In the genomic region with DNA sequence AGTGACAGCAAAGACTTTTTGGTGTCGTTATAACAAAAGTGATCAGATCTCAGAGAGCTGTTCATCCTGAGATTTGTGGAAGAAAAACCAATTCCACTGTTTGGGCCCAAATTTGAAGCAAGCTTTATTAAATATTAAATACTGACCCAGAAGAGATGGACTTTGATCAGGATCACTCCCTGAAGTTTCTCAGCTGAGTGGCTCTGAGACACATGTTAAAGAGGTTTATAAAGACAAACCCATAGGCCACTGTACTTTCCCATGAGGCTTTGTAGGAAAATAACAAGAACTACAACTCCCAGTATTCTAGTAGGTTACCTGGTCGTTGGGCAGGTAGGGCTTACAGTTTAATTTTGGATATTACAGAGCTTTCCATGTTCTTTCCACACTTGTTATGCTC, we compare ENCODE assay signal across 21 mouse cellular contexts.
A peak's percentile ranks its signal among the peaks of the same experiment; 100 is the strongest.
DNase-seq lines count a peak whose midpoint lies in the region; ATAC-seq and TF ChIP-seq lines count a peak whose summit lies in the region.
"Had no signal": no experiment of that assay in that cellular context is flagged by ENCODE, and none has a peak within 500 bp of the region (broad histone marks: within the 10 kb centered on the region; RNA-seq: fewer than 3 reads in every experiment).

No protein-coding gene starts in this region.

- no peak for TF ChIP-seq POLR2A in kidney, adult 2 months (IDR thresholded peaks at IDR 0.05; ENCODE audit: low read depth, low read length)
- TF ChIP-seq POLR2A in liver, adult 2 months (IDR thresholded peaks at IDR 0.05; ENCODE audit: extremely low read depth, insufficient read depth, low read length), result no peak

- no peaks in the 10 kb centered on the region; the same call in 1 of the 2 replicates for H3K36me3 ChIP-seq in kidney, adult 2 months (ENCODE audit: control insufficient read depth, insufficient read depth, low read length)
- no peaks in the 10 kb centered on the region for H3K36me3 ChIP-seq in liver, adult 2 months (ENCODE audit: control insufficient read depth, insufficient read depth, low read length)
- no peaks in the 10 kb centered on the region for H3K36me3 ChIP-seq in liver, embryonic 12.5 days
- H3K36me3 ChIP-seq: embryonic facial prominence, embryonic 13.5 days; embryonic facial prominence, embryonic 15.5 days; forebrain, embryonic 12.5 days had no signal

- no peak for ATAC-seq in liver, embryonic 12.5 days
- ATAC-seq: forebrain, embryonic 14.5 days; forebrain, embryonic 16.5 days had no signal

- H3K27ac ChIP-seq in kidney, adult 2 months (ENCODE audit: insufficient read depth, low read depth, low read length), result peak overlapping the region; percentile 46
- no peak overlapping the region for H3K27ac ChIP-seq in liver, adult 2 months (replicated peaks; ENCODE audit: insufficient read depth, low read depth, low read length)
- H3K27ac ChIP-seq in liver, embryonic 12.5 days, result no peak overlapping the region
- H3K27ac ChIP-seq: embryonic facial prominence, embryonic 13.5 days; embryonic facial prominence, embryonic 15.5 days; forebrain, embryonic 10.5 days; forebrain, embryonic 12.5 days had no signal

- H3K9me3 ChIP-seq in liver, embryonic 12.5 days (replicated peaks), result no peaks in the 10 kb centered on the region
- H3K9me3 ChIP-seq: embryonic facial prominence, embryonic 13.5 days; embryonic facial prominence, embryonic 15.5 days; forebrain, embryonic 10.5 days; forebrain, embryonic 12.5 days had no signal

- no peak overlapping the region for H3K9ac ChIP-seq in liver, adult 2 months (ENCODE audit: low read depth, low read length)
- no peak overlapping the region for H3K9ac ChIP-seq in liver, embryonic 12.5 days
- H3K9ac ChIP-seq: embryonic facial prominence, embryonic 13.5 days; embryonic facial prominence, embryonic 15.5 days; forebrain, embryonic 12.5 days had no signal

- WGBS in kidney, adult 2 months, result 64% methylated on average over 2 of the region's 2 CpGs
- 69% methylated on average over 2 of the region's 2 CpGs for WGBS in liver, adult 2 months
- 59% methylated on average over 2 of the region's 2 CpGs for WGBS in liver, embryonic 12.5 days (ENCODE audit: insufficient replicate concordance)

- peak; percentile 89 for DNase-seq in kidney, adult 2 months
- DNase-seq in kidney, postnatal 10 days, result no peak
- peak; percentile 55 for DNase-seq in liver, adult 2 months (ENCODE audit: extremely low read depth, low read depth, low spot score)
- DNase-seq: adrenal gland, adult 2 months; adrenal gland, postnatal 10 days; adrenal gland, postnatal 25 days; cerebellum, adult 11 months; cerebellum, adult 18-20 months; cerebellum, adult 8-10 months; cerebellum, adult 9-11 months; cerebellum, postnatal 14 days; cerebellum, postnatal 36 days; embryo, embryonic 11 days had no signal

- peaks cover 8% of the 10 kb centered on the region; the same call in 1 of the 2 replicates for H3K4me1 ChIP-seq in kidney, adult 2 months (ENCODE audit: control insufficient read depth, insufficient read depth, low read length)
- peaks cover 10% of the 10 kb centered on the region for H3K4me1 ChIP-seq in liver, adult 2 months (ENCODE audit: control insufficient read depth, insufficient read depth, low read length)
- H3K4me1 ChIP-seq in liver, embryonic 12.5 days, result peaks cover 5% of the 10 kb centered on the region
- H3K4me1 ChIP-seq: embryonic facial prominence, embryonic 13.5 days; embryonic facial prominence, embryonic 15.5 days had no signal

- no peaks in the 10 kb centered on the region for H3K27me3 ChIP-seq in kidney, adult 2 months (replicated peaks; ENCODE audit: control insufficient read depth, insufficient read depth, low read length)
- H3K27me3 ChIP-seq in liver, adult 2 months (ENCODE audit: control insufficient read depth, insufficient read depth, low read length), result no peaks in the 10 kb centered on the region
- H3K27me3 ChIP-seq in liver, embryonic 12.5 days (replicated peaks), result no peaks in the 10 kb centered on the region
- H3K27me3 ChIP-seq: embryonic facial prominence, embryonic 13.5 days; embryonic facial prominence, embryonic 15.5 days; forebrain, embryonic 12.5 days had no signal

- H3K4me3 ChIP-seq in kidney, adult 2 months (ENCODE audit: insufficient read depth, low read depth, low read length), result no peak overlapping the region
- H3K4me3 ChIP-seq in liver, adult 2 months (ENCODE audit: insufficient read depth, low read depth, low read length), result no peak overlapping the region
- H3K4me3 ChIP-seq in liver, embryonic 12.5 days, result no peak overlapping the region
- H3K4me3 ChIP-seq: embryonic facial prominence, embryonic 13.5 days; embryonic facial prominence, embryonic 15.5 days; erythroblast, embryonic 14.5 days; forebrain, embryonic 10.5 days; forebrain, embryonic 12.5 days had no signal

- H3K4me2 ChIP-seq in liver, embryonic 12.5 days, result no peak overlapping the region
- H3K4me2 ChIP-seq: embryonic facial prominence, embryonic 13.5 days; embryonic facial prominence, embryonic 15.5 days; forebrain, embryonic 12.5 days had no signal

- H3K79me2 ChIP-seq in liver, adult 2 months (ENCODE audit: control insufficient read depth, insufficient read depth, low read length), result peaks cover 9% of the 10 kb centered on the region; the same call in 1 of the 2 replicates

- TF ChIP-seq CTCF in kidney, adult 2 months (conservative IDR thresholded peaks at IDR 0.05; ENCODE audit: insufficient read depth, insufficient read length, low read depth, low read length), result no peak
- TF ChIP-seq CTCF in liver, adult 2 months (IDR thresholded peaks at IDR 0.05; ENCODE audit: low read depth, low read length), result no peak
